Mouse (Mus musculus) kidney, postnatal 4 days (tissue): ENCODE data around the gene Pecam1.
"Not testable (repeated sequence)": the region's sequence is repeated elsewhere in the genome, so short reads cannot be mapped to it uniquely, and the experiment has no call there.

ENCODE experiments used
- DNase-seq, 2 experiments: peaks; one replicate each; pipeline ENCODE4 v3.0.0; 2021; ENCODE audit warnings: mixed read lengths in 2 of 2

Gene Pecam1

DNA sequence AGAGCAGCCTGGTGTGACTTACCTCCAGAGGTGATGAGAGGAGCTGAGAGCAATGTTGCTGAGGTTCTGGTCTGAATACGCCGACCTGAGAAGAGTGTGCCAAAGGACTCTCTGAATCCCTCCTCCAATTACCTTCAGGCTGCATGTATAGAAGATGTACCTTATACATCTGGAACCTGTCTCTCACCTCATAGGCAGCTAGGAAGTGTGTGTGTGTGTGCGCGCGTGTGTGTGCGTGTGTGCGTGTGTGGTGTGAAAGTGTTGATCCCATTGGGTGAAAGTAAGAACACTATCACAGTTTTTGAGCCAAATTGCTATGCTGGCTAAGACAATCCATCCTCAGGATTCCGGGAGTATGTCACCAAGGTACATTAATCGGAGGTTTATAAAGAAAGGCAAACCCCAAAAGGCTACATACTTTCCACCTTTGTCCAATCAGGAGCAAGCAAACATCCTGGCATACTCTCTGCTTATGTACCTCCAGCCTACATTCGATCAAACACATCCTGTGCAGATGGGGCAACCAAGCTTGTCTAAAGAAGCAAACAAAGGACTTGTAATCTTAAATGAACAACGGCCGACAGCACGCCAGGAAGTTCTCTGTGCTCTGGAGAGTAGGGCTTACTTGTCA, at the start of gene Pecam1:
Pecam1 (minus strand) TSS at position 508 of the 631 bp plus-strand sequence.
- DNase-seq = no peak

DNA sequence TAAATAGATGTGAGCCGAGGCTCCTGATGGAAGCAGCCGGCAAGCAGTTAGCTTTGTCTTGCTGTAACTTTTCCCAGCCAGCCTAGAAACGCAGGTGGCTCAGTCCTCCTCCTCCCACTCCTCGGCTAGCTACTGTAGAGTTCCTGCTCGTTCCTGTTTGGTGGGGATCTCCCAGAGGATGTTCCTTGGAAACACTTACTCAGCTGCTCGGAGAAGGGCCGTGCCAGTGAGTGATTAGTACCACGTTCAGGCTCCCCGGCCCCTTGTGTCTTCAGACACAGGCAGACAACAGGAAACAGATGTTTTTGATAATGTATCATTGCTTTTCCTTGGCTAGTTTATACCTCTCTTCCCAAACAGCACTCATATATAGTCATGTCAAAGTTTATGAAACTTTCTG, 45.3 kb upstream of the Pecam1 start:
- DNase-seq = peak; percentile 18 to 43

DNA sequence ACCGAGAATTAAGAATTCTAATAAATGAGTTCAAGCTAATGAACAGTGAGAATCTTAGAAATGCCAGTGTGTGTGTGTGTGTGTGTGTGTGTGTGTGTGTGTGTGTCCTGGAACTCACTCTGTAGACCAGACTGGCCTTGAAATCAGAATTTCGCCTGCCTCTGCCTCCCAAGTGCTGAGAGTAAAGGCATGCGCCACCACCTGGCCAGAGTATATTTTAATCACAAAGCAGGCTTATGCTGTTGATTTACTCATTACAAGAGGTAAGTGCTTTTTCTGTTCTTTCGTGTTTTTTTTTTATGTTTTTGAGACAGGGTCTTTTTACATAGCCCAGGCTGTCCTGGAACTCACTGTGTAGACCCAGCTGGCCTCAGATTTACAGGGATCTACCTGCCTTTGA, 43.4 kb upstream of the Pecam1 start:
- DNase-seq = no peak

DNA sequence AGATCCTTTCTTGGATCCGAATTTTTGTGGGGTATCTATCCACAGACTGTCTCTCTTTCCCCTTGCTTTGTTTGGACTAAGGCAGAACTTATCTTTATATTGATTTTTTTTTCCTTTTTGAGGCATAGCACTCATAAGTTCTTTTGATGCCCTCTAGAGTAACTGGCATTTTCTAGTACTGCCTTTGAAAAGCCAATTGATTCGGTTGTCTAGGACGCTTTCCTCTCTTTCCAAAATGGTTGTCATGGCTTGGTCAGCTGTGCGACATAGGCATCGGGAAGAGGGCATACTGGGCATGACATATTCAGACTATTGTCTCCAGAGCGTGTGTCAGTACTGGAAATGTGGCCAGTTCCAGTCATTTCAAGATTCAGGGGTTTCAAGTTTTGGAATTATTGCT, 39.2 kb upstream of the Pecam1 start:
- DNase-seq = no peak

DNA sequence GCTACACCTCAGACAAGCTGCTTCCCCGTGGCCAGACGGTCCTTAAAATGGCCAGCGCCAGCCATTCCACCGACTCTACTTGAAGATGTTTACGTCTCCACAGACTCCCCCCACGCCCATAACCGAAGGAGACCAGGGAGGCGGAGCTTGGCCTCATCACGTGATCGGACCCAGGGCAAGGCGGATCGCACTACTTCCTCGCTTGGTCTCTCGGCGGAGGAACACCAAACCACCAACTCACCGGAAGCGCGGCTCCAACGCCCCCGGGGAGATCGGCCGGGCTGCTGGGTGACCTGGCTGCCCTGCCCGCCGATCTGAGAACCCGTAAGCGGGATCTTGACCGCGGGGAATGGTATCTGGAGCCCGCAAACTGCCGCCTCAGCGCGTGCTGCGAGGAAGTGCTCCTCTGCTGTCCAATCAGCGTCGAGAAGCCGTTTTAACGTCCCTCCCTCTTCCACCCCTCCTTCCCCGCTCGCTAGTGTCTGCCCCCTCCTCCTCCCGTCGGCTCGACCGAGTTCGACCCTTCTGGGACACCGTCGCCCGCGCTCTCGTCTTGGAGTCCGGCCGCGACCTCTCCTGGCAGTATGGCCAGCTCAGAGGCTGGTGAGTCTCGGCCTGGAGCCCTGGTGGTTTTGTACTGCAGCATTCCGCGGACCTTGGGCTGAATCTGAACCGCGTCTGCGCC, 38.5 kb upstream of the Pecam1 start, which contains the start of the genes Ddx5 and Cep95:
Ddx5 (minus strand) TSS at position 411 of the 685 bp plus-strand sequence.
Cep95 (plus strand) TSS at position 478 of the 685 bp plus-strand sequence.
- DNase-seq = peak; percentile 99

DNA sequence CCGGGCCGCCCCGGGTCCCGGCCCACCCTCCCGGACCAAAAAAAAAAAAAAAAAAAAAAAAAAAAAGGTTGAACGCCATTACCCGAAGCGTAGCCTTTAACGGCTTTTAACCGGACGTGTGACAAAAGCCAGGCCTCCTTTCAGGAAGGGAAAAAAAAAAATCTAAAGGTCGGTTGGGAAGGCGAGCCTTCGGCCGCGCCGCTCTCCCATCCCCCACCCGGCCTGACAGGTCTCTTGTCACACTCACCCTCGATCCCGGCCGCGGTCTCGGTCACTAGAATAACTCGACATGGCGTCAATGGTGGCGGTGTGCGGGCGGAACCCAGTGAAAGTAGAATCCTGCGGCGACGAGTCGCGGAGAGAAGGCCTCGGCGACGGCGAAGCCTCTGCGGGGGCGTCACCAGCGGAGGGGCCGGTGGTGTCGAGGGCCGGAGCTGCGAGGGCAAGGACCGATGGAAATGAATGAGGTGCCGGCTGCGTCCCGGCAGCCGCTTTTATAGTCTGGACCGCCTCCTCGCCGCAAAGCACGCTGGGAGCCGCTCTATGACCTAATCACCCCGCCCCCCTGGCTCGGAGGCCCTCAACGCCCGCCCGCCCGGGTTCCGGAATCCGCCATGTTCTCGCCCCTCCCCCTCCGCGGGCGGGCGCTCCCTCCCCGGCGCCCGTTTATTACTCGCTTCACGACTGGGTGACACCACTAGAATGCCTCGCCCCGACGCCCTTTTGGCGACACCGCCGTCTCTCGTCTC, 37.8 kb upstream of the Pecam1 start:
- DNase-seq = peak; percentile 100

DNA sequence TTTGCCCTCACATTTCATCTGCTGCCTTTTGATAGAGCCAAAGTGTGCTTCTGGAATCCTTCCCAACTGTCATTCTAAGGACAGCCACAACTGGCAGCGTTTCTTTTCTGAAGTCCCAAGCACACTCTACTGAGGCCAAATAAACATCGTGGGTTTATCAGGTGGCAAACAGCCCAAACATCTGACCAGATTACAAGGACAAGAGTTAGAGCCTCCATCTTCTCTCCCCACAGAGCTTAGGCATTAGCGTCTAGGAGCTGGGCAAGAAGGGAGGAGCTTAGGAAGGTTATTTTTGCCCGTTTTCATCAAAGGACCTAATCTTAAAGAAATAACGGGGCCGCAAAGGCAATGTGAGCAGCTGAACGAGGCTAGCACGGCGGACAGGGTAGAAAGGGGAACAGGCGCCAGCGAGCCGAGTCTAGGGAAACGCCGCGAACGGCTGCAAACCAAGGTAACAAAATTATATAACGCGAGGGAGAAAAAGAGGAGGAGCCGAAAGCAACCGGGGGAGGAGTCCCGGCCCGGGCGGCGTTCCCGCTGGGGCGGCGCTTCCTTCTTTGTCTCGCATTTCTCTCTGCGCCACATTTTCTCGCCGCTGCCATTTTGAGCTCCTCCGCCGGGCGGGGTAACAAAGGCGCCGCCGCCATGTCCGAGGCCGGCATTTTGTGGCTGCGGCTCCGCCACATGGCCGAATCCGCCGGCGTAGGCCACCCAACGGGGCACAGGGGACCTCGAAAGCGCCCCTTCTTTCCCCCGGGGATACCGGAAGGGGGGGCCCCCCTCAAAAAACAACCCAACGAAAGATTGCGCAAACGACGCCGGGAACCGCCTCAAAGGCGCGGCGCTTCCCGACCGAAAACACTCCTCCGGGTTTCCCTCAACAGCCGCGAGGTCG, 37.0 kb upstream of the Pecam1 start:
- DNase-seq = peak; percentile 93 to 95

DNA sequence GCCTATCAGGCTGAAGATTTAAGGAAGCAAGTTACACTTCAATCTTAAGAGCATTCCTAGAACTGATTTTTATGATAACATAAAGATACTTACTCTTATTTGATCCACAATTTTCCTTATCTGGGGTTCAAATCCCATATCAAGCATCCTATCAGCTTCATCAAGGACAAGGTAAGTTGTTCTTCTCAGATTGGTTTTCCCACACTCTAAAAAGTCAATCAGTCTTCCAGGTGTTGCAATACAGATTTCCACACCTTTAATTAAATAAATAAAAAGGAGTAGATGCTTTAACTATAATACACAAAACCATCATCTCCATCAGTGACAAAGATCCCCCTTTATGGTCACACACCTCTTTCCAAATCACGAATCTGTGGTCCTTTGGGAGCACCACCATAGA, 34.6 kb upstream of the Pecam1 start:
- no peak for DNase-seq

DNA sequence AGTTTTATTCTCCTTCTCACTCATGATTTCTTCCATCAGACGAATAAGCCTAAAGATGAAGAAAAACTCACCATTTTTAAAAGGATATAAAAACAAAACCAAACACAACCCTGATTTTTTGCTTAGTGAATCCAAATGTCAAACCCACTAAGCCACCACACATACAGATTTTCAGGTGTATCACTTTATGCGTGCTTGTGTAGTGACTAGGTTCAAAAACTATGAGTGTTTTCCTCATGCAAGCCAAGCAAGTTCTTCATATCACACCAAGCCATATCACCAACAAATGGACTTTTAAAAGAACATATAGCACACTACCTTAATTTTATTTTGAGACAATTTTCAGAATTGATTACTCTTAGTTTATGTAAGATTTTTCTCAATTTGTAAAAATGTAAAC, 34.0 kb upstream of the Pecam1 start:
- no peak for DNase-seq

DNA sequence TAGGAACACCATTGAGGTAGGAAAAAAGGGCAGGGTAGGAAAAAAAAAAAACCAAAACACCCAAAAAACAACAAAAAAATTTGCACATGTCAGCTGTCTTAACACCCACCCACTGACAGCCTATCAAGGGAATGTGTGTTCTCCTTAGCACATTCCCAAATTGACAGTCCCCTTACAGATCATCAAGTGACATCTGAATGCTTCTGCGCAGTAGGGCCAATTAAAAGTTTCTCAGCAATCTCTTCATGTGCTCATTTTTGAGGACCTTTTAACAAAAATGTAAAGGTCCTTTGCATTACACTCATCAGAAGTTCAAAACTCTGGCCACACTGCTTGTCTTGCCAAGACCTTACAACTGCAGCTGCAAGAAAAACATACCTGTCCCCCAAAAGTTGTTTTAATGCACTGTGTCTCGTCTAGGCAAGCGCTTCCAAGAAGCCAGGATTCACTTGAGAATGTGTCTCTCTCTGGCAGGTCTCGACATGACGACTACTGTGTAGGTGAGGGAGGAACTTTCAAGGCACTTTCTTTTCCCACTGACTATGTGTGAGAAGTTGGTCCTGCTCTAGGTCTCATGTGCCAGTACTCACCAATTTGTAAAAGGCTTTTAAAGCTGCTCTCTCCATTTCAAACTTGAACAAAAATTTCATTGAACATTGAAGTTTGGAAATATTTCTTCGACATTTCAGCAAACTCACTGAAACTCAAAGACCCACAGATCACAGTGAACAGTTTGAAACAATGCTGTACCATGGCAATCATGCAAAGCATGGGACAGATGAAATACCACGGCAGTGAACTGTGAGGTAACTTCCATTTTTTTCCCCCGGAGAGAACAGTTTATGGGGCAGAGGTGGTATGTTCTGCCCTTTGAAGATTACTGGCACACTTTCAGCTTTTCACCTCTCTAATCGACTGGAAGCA, 32.7 kb upstream of the Pecam1 start:
- no peak for DNase-seq

DNA sequence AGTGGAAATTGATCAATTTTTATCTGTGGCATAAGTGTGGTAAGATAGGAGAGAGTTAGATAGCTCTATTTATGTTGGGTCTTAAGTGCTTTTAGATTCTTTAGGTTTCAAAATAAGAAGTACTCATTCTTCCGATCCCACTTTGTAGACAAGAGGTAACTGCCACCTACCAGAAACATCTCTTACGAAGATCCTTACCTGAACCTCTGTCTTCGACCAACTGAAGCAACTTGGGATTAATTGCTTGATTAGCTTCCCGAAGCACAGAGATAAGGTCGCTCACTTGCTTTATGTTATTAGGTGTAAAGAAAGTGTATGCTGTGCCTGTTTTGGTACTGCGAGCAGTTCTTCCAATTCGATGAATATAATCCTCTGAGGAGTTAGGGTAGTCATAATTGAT, 31.8 kb upstream of the Pecam1 start:
- not testable (repeated sequence) for DNase-seq

DNA sequence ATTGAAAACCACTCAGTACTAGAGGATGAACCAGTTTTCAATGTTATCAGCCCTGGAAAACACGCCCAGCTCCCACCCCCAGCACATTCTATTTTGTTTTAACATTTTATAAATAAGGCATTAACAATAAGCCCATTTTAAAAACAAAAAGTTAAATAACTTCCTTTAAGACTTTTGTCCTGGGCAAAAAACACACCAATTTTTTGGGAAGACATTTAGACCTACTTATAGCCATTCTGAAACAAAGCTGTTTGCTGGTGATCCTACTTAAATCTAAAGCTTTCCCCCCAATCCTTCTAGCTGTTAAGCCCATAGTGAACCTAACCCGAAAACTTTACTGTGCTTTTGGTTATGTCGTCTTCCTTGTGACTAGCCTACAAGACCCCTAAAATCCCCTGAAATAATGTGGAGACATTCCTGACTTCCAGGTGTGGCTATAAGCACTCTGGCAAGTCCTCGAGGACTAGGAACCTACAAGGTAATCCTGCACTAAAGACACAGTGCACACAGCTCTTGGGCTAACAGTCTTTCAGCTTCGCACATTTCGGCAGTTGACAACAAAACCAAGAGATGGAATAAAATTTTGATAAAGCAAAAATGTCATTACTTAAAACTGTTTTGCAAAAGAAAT, 30.3 kb upstream of the Pecam1 start:
- DNase-seq = no peak

DNA sequence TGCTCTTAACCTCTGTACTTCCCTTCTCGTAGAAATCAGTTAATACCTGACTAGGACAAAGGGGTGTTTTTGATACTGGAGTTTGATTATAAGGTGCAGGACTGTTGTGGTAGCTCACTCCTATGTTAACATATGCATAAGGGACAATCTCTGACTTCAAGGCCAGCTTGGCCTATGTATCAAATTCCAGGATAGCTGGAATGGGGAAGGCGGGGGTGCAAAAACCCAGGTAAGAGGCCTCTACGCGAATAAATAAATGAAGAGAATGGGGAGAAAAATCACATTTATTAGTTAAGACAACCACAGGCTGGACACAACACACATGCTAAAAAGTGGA, 29.6 kb upstream of the Pecam1 start:
- peak in 1 of 2 experiments; percentile 21 for DNase-seq

DNA sequence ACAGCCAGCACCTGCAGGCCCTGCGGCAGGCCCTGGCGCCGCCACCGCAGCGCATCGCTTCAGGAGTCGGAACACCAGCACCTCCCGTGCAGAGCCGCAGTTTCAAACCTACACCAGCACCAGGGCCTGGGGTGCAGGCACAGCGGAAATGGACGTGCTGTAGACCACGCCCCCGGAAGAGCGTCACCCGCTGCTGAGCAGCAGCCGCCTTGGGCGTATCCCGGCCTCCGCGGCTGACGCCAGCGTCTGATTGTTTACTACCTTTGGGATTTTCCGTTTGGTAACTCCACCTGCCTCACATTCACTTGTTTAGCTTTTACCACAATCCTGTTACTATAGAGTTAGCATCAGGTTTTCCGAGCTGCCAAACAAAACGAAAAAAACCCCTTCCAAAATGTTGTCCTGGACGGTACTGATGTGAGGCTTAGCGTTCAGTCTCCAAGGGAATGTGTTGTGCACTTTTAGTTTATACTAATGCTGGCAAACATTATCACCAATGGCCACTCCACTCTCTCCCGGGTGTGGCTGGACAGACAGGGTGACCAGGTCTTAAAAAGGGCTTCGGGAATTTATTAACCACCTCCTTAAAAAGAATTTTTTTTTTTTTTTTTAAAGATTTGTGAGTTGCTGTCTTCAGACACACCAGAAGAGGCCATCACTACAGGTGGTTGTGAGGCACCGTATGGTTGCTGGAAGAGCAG, 29.1 kb upstream of the Pecam1 start, which contains the start of gene Polg2:
Polg2 (minus strand) TSS at position 150 of the 701 bp plus-strand sequence.
- DNase-seq = peak; percentile 92 to 95

DNA sequence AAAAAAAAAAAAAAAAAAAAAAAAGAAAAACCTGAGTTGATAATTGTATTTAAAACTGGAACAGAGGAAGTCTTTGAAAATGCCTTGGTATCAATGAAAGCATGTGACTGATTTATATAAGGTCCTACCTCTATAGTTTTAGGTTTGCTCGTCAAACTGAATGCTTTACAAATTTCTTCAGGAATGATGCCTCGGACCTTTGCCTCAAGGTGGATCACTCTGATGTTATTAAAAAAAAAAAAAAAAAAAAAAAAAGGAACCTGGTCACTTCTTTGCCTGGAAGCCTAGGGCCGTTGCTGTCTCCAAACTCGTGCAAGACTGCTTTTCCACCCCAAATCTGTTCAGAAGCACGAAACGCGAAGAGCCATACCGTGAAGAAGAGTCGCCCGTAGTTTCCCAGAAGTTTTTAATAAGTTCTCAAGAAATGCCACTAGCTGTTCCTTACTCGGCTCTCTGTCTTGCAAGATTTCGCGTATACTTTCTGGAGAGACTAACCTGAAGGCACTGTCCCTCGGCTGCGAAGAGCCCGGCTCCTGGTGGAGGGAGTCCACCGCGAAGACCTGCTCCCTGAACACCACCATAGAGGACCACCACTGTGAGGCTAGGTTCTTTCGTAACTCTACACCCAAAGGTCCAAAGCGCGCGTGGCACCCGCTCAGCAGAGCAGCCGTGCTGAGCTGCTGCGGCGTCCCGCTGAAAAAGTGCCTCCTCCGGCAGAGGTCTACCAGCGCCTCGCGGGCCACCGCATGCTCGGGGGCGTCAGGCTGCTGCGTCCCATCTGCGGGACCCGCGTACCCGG, 28.4 kb upstream of the Pecam1 start:
- no peak for DNase-seq

DNA sequence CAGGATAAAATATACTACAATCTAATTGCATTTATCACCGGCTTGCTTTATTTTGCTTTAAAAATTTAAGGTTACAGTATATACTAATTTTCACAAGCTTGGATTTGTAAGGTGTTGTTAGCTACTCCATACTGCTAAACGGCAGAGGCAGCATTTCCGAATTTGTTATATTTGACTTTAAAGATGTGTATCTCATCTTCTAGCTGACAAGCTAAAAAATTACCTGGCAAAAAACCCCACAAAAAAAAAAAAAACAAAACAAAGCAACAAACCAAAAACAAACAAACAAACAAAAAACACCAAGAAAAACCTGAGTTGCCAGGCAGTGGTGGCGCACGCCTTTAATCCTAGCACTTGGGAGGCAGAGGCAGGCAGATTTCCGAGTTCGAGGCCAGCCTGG, 27.7 kb upstream of the Pecam1 start:
- no peak for DNase-seq

DNA sequence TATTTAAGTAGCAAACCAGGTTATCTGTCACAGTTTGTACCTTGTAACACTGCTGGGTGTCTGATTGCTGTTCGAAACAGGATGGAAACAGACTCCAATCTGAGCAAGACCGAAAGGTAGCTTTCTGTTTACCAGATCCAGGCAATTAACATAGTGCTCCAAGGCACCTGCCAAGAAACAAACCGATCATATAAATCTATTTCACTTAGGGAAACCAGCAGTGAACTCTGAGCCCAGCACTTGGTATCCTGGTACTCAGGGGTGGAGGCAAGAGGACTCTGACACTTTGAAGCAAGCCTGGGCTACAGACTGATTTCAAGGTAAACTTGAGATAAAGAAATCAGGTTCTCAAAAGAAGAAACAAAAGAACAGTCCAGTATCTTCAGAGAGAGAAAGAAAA, 27.0 kb upstream of the Pecam1 start:
- no peak for DNase-seq

DNA sequence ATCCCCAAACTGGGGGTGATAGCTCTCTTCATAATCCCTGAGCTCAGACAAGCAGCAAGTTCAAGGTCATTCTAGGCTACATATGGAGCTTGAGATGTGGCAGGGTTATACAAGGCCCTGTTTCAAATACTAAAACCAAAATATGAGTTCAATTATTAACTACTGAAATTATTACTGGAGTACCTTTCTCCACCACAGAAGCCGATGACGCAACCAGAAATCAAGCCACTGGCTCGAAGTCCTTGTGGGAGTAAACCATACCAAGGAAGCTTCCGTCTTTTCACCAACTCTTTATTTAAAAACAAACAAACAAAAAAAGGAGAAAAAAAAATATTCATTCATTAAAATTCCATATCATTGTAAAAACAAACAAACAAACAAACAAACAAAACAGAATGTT, 26.5 kb upstream of the Pecam1 start:
- peak in 1 of 2 experiments; percentile 23 for DNase-seq

DNA sequence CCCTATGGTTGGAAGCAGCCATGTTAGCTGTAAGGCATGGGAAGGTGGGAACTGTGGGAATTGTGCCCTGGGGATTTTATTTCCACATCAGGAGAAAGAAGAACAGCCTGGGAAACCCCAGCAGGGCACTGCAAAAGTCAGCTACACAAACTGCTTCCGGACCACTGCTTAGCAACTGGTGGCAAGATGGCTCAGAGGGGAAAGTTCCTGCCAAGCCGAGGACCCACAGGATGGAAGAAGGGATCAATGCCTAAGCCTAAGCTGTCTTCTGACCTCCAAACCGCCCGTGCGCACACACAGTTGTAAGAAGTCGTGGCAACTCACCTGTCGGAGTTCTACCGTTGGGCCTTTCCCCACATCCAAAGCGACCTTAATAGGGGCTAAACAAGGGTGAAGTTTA, 22.6 kb upstream of the Pecam1 start:
- no peak for DNase-seq
